Mouse (Mus musculus): ENCODE data around the gene Cdk15. TPM values are rescaled to one million over a fixed set of nuclear protein-coding genes. Genes with fewer than 3 reads are reported as not detected.

The Cdk15 gene
- polyA plus RNA-seq, 1 experiment from 2014 or later, result 1.1 TPM

DNA sequence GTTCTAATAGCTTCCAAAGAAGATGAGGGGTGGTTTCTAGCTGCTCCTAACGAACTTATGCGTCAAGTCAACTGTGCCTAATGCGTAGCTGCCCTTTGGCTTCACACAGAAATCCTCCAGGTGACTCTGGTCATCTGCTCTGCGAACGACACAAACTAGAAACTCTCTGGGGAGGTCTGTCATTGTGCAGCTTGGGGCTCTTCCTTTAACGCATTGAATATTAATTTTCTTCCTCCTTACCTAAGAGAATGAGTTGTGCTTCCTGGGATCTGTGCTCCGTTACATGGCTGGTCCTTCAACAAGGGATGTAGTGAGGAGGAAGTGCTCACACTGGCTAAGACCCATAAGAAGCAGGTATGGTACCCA lies 112.6 kb downstream of the Cdk15 start:
- Histone ChIP-seq H3K4me2 (no peak overlapping the region), H3K36me3 (no peaks in the 10 kb centered on the region), H3K27ac (no peak overlapping the region), H3K9me3 (no peaks in the 10 kb centered on the region), H3K9ac (no peak overlapping the region), H3K4me3 (no peak overlapping the region), H3K4me1 (replicated peaks) (0 out of 2 replicates have a peak, but pooled peaks cover 6% of the 10 kb centered on the region), H3K27me3 (no peaks in the 10 kb centered on the region)
- no peak for ATAC-seq (ENCODE audit: low FRiP score)
- 60% methylated on average over 7 of the region's 7 CpGs for WGBS

- H3K36me3 ChIP-seq, result no peaks in the 10 kb centered on the region
- no peak overlapping the region for H3K27ac ChIP-seq
- no peak overlapping the region for H3K4me2 ChIP-seq
- H3K9ac ChIP-seq, result no peak overlapping the region
- 0 out of 2 replicates have a peak, but pooled peaks cover 6% of the 10 kb centered on the region for H3K4me1 ChIP-seq (replicated peaks)
- no peak for ATAC-seq (ENCODE audit: low FRiP score)
- no peaks in the 10 kb centered on the region for H3K27me3 ChIP-seq
- no peak overlapping the region for H3K4me3 ChIP-seq
- no peaks in the 10 kb centered on the region for H3K9me3 ChIP-seq
Observed at GRCm38 (mm10) chr1:59370355-59370950, 113.7 kb downstream of the Cdk15 start.

DNA sequence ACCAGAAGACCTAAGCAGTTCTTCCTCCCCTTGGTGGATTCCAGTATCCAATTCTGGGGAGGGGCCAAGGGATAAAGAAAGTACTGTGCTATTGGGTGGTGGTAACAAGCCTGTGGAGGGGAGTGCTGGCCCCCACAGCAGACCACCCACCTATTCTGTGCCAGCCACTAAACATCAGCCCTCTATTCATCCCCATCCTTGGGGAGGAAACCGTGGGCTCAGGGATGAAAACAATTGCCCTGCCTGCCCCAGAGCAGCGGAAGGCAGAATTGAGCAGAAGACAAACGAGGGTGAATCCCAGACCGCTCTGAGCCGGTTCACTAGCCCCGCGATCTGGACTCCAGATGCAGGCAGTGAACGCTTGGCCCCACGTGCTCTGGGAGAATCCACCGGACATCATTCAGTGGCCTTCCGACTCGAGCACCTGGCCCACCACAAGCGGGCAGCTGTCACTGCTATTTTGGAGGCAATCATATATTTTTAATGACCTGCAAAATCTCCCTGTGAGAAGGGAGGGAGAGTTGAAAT lies 119.4 kb downstream of the Cdk15 start:
- peak; percentile 79 for ATAC-seq (ENCODE audit: low FRiP score)
- Histone ChIP-seq H3K27me3 (no peaks in the 10 kb centered on the region), H3K4me1 (replicated peaks) (peaks cover 10% of the 10 kb centered on the region), H3K27ac (peak overlapping the region; percentile 50; the same call in 1 of the 2 replicates), H3K4me2 (peak overlapping the region; percentile 28), H3K9me3 (no peaks in the 10 kb centered on the region), H3K36me3 (no peaks in the 10 kb centered on the region), H3K9ac (no peak overlapping the region), H3K4me3 (no peak overlapping the region)
- WGBS, result under 1% methylated on average over 13 of the region's 13 CpGs

DNA sequence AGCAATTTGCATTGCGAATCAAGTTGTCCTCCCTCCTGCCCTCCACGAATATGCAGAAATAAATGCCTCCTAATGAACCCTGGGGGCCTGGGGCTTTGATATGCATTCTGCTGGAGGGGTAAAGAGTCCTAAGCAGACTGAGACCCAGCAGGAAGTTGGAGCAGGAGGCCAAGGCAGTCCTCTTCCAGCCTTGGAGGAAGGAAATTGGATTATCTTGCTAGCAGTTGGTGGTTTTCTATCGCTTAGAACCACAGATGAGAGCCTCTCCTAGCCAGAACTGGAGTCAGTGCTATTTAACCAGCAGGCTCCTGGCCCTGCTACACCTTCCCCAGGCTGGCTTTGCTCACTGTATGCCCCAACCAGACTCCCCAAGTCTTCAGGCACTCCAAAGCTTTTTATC lies 119.9 kb downstream of the Cdk15 start:
- H3K4me1 ChIP-seq (replicated peaks), result peaks cover 10% of the 10 kb centered on the region
- no peaks in the 10 kb centered on the region for H3K36me3 ChIP-seq
- H3K27ac ChIP-seq, result peak overlapping the region; percentile 50; the same call in 1 of the 2 replicates
- H3K9me3 ChIP-seq, result no peaks in the 10 kb centered on the region
- H3K4me3 ChIP-seq, result no peak overlapping the region
- ATAC-seq (ENCODE audit: low FRiP score), result peak; percentile 68
- 4% methylated on average over 3 of the region's 3 CpGs for WGBS
- peak overlapping the region; percentile 28; the same call in 1 of the 2 replicates for H3K4me2 ChIP-seq
- H3K27me3 ChIP-seq, result no peaks in the 10 kb centered on the region
- H3K9ac ChIP-seq, result no peak overlapping the region

GRCm38 (mm10) chr1:59377312-59377711 lies 120.6 kb downstream of the Cdk15 start:
- Histone ChIP-seq H3K9ac (no peak overlapping the region), H3K27me3 (no peaks in the 10 kb centered on the region)

GRCm38 (mm10) chr1:59380926-59381325 lies 124.2 kb downstream of the Cdk15 start:
- ATAC-seq (ENCODE audit: low FRiP score), result no peak
- Histone ChIP-seq H3K27me3 (no peaks in the 10 kb centered on the region), H3K9ac (no peak overlapping the region), H3K9me3 (no peaks in the 10 kb centered on the region), H3K36me3 (no peaks in the 10 kb centered on the region), H3K4me3 (no peak overlapping the region), H3K27ac (no peak overlapping the region), H3K4me2 (no peak overlapping the region), H3K4me1 (replicated peaks) (peaks cover 8% of the 10 kb centered on the region)
- WGBS, result 73% methylated on average over 10 of the region's 10 CpGs

More at GRCm38 (mm10) chr1:59377312-59377711, 120.6 kb downstream of the Cdk15 start:
- no peaks in the 10 kb centered on the region for H3K36me3 ChIP-seq
- 70% methylated on average over 9 of the region's 9 CpGs for WGBS
- no peak overlapping the region for H3K4me2 ChIP-seq
- no peak overlapping the region for H3K4me3 ChIP-seq
- no peak for ATAC-seq (ENCODE audit: low FRiP score)
- no peaks in the 10 kb centered on the region for H3K9me3 ChIP-seq
- H3K4me1 ChIP-seq (replicated peaks), result peaks cover 10% of the 10 kb centered on the region
- no peak overlapping the region for H3K27ac ChIP-seq

DNA sequence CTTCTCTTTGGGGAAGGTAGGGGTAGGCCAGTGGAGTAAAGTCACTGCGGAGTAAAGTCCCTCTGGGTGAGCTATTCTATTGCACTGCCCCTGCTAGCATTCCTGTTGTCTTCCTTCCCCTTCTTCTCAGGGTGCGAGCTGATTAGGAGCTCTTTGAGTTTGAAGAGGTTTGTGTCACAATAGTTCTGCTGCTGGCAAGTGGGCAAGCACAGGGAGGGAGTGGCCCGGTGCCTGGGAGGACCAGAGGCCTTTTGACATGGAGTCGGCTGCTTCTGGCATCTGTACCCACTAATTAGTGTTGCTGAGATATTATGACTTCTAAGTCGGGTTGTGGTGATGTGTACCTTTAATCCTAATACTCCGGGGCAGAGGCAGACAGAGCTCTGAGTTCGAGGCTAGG lies 124.8 kb downstream of the Cdk15 start:
- WGBS, result 80% methylated on average over 7 of the region's 7 CpGs
- no peak for ATAC-seq (ENCODE audit: low FRiP score)
- Histone ChIP-seq H3K9me3 (no peaks in the 10 kb centered on the region), H3K27me3 (no peaks in the 10 kb centered on the region), H3K36me3 (no peaks in the 10 kb centered on the region), H3K27ac (no peak overlapping the region), H3K9ac (no peak overlapping the region), H3K4me1 (replicated peaks) (peaks cover 3% of the 10 kb centered on the region), H3K4me3 (no peak overlapping the region), H3K4me2 (no peak overlapping the region)

GRCm38 (mm10) chr1:59382516-59382915 lies 125.8 kb downstream of the Cdk15 start:
- no peak overlapping the region for H3K4me2 ChIP-seq
- no peaks in the 10 kb centered on the region for H3K36me3 ChIP-seq
- no peaks in the 10 kb centered on the region for H3K27me3 ChIP-seq
- ATAC-seq (ENCODE audit: low FRiP score), result no peak
- H3K9me3 ChIP-seq, result no peaks in the 10 kb centered on the region
- H3K9ac ChIP-seq, result no peak overlapping the region
- H3K4me1 ChIP-seq (replicated peaks), result peaks cover 2% of the 10 kb centered on the region
- H3K27ac ChIP-seq, result no peak overlapping the region
- WGBS, result 91% methylated on average over 3 of the region's 3 CpGs
- H3K4me3 ChIP-seq, result no peak overlapping the region

DNA sequence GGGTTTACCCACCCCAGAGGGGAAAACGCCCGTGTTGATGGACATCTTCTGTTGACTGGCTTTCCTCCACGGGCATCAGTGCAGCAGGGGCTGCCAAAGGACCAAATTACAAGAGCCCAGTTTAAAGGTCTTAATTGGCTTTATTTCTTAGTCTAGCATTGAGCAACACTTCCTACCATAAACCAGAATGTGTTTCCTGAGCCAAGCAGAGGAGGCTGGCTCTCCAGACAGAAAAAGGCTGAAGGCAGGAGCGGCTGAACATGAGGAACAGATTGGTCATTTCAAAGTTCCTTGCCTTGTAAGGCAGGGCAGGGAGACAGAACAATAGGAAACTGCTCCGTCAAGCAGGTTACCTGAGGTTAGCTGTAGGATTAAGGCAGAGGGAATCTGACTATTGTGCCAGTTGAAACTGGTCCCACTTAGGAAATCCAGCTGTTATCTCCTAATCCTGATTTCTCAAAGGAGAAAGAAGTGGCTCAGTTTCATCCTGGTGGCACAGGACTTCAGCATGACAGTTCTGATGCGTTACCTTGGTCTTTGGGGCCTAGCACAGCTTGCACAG lies 126.4 kb downstream of the Cdk15 start:
- Histone ChIP-seq H3K27me3 (no peaks in the 10 kb centered on the region), H3K4me1 (replicated peaks) (peaks cover 8% of the 10 kb centered on the region), H3K36me3 (no peaks in the 10 kb centered on the region), H3K4me2 (no peak overlapping the region), H3K9me3 (no peaks in the 10 kb centered on the region), H3K27ac (no peak overlapping the region), H3K4me3 (no peak overlapping the region), H3K9ac (no peak overlapping the region)
- no peak for ATAC-seq (ENCODE audit: low FRiP score)
- 84% methylated on average over 6 of the region's 6 CpGs for WGBS

DNA sequence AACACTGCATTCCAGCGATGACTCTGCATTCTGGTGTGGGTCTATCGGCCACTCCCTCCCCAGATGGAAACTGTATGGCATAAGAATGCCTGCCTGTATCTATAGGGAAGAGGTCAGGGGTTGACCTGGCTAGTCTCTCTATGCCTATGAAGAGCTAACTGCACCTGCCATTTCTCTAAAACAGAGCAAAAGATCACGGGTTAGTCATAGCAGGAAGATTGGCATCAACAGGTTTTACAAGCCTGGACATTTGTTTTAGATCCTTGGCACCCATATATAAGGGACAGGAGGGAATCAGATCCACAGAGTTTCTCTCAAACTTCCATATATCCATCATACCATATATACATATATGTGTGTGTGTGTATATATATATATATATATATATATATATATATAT lies 127.7 kb downstream of the Cdk15 start:
- Histone ChIP-seq H3K27me3 (no peaks in the 10 kb centered on the region), H3K9me3 (no peaks in the 10 kb centered on the region), H3K4me1 (replicated peaks) (peaks cover 8% of the 10 kb centered on the region), H3K4me2 (no peak overlapping the region), H3K4me3 (no peak overlapping the region), H3K36me3 (no peaks in the 10 kb centered on the region), H3K27ac (no peak overlapping the region), H3K9ac (no peak overlapping the region)
- no peak for ATAC-seq (ENCODE audit: low FRiP score)
- 94% methylated on average over 3 of the region's 3 CpGs for WGBS

- no peak for ATAC-seq (ENCODE audit: low FRiP score)
- WGBS, result 81% methylated on average over 6 of the region's 6 CpGs
Observed at GRCm38 (mm10) chr1:59385641-59386040, 128.9 kb downstream of the Cdk15 start.

GRCm38 (mm10) chr1:59387542-59388314 lies 131.0 kb downstream of the Cdk15 start:
- no peaks in the 10 kb centered on the region for H3K36me3 ChIP-seq
- H3K4me2 ChIP-seq, result no peak overlapping the region
- H3K9me3 ChIP-seq, result no peaks in the 10 kb centered on the region
- WGBS, result 28% methylated on average over 3 of the region's 3 CpGs
- H3K4me1 ChIP-seq (replicated peaks), result peaks cover 8% of the 10 kb centered on the region
- H3K4me3 ChIP-seq, result no peak overlapping the region
- H3K9ac ChIP-seq, result no peak overlapping the region
- peak overlapping the region; percentile 8; the same call in 1 of the 2 replicates for H3K27ac ChIP-seq
- ATAC-seq (ENCODE audit: low FRiP score), result no peak
- 0 out of 2 replicates have a peak, but pooled peaks cover 2% of the 10 kb centered on the region for H3K27me3 ChIP-seq

More at GRCm38 (mm10) chr1:59385641-59386040, 128.9 kb downstream of the Cdk15 start:
- Histone ChIP-seq H3K27me3 (no peaks in the 10 kb centered on the region), H3K36me3 (no peaks in the 10 kb centered on the region), H3K4me1 (replicated peaks) (peaks cover 8% of the 10 kb centered on the region), H3K9ac (no peak overlapping the region), H3K4me2 (no peak overlapping the region), H3K27ac (no peak overlapping the region), H3K9me3 (no peaks in the 10 kb centered on the region), H3K4me3 (no peak overlapping the region)

Data from hindbrain, embryonic 13.5 days (tissue).